Mouse (Mus musculus): Measurements from ENCODE around the gene Vmn1r230. TPM values are rescaled to one million over a fixed set of nuclear protein-coding genes. Genes with fewer than 3 reads are reported as not detected.

The Vmn1r230 gene
- polyA plus RNA-seq (2012; rRNA removed) (not detected in 2 replicates), polyA plus RNA-seq (2014; fragmentation: Nextera tagmentation; extraction: Ambion mirVana) (not detected in 2 replicates)

DNA sequence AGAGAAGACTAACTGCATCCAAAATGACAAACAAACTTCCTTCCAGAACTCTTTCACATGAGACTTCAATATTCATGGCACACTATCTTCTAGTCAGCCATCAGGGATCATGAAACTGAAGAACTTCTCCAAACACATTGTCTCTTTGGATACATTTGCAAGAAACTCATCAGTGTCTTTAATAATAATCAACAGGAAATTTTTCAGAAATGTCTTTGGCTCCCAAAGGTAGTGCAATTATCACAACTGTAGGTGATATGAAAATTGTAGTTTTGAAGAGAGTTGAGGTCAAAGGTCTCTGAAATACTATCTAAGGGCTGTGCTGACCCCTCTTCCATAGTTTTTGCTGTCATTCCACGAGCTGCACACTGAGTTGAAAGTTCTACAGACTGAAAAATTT is at the start of gene Vmn1r230:
Gene Vmn1r230 (plus strand): TSS at position 301 of the 400 bp plus-strand sequence.
- Histone ChIP-seq H3K27ac (replicated peaks; ENCODE audit: low read depth, low read length) (no peak within 1 kb of the TSS), H3K36me3 (ENCODE audit: control insufficient read depth, insufficient read depth, low read length) (no peaks in the 10 kb centered on the region), H3K4me3 (replicated peaks; ENCODE audit: low read length) (no peak within 1 kb of the TSS), H3K9ac (ENCODE audit: low read depth, low read length, severe bottlenecking) (no peak within 1 kb of the TSS), H3K27me3 (ENCODE audit: control insufficient read depth, insufficient read depth, low read length) (no peaks in the 10 kb centered on the region), H3K4me2 (replicated peaks; ENCODE audit: low read depth, low read length, severe bottlenecking) (no peak within 1 kb of the TSS), H3K9me3 (ENCODE audit: control insufficient read depth, low read length) (no peaks in the 10 kb centered on the region), H3K4me1 (ENCODE audit: control insufficient read depth, insufficient read depth, low read length) (no peaks in the 10 kb centered on the region)
- TF ChIP-seq POLR2A (IDR thresholded peaks at IDR 0.05; ENCODE audit: borderline replicate concordance, extremely low read depth, insufficient read depth, insufficient read length) = no peak
- no peak for ATAC-seq (ENCODE audit: low FRiP score, low read depth)
- WGBS = 22% methylated on average over 1 of the region's 1 CpGs
- no peak for DNase-seq (ENCODE audit: low spot score)

DNA sequence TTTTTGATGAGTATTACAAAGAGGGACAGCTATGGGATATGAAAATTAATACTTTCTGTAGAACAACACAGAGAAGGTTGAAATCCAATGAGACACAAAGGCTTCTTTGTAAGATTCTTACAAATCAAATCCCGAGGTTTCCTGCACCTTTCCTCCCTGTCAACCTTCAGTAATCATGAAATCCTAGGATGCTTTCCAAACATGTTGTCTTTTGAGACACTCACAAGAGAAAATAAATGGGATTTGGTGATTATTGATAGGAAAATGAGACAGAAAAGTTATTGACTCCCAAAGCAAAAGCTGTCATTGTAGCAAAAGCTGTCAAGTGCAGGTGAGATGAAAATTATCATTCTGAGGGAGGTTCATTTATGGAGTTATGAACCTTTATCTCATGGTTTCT is 29.0 kb upstream of the Vmn1r230 start, which contains the start of gene Vmn1r229:
Gene Vmn1r229 (plus strand): TSS at position 301 of the 400 bp plus-strand sequence.
- Histone ChIP-seq H3K9ac (ENCODE audit: low read depth, low read length, severe bottlenecking) (no peak within 1 kb of the TSS), H3K27me3 (ENCODE audit: control insufficient read depth, insufficient read depth, low read length) (no peaks in the 10 kb centered on the region), H3K9me3 (ENCODE audit: control insufficient read depth, low read length) (no peaks in the 10 kb centered on the region), H3K4me3 (replicated peaks; ENCODE audit: low read length) (no peak within 1 kb of the TSS), H3K4me2 (replicated peaks; ENCODE audit: low read depth, low read length, severe bottlenecking) (no peak within 1 kb of the TSS), H3K36me3 (ENCODE audit: control insufficient read depth, insufficient read depth, low read length) (no peaks in the 10 kb centered on the region), H3K27ac (replicated peaks; ENCODE audit: low read depth, low read length) (no peak within 1 kb of the TSS), H3K4me1 (ENCODE audit: control insufficient read depth, insufficient read depth, low read length) (no peaks in the 10 kb centered on the region)
- no peak for ATAC-seq (ENCODE audit: low FRiP score, low read depth)
- DNase-seq (ENCODE audit: low spot score) = no peak
- no peak for TF ChIP-seq POLR2A (IDR thresholded peaks at IDR 0.05; ENCODE audit: borderline replicate concordance, extremely low read depth, insufficient read depth, insufficient read length)
- WGBS = 49% methylated on average over 1 of the region's 1 CpGs

Other genes starting within 250 kb of the Vmn1r230 start
- not detected in 2 replicates for gene Vmn2r110, start 244.0 kb upstream of the Vmn1r230 start, polyA plus RNA-seq (2012; rRNA removed)
- gene Vmn2r110, start 244.0 kb upstream of the Vmn1r230 start, polyA plus RNA-seq (2014; fragmentation: Nextera tagmentation; extraction: Ambion mirVana) = 0.03 and 0.07 TPM in 2 replicates
- gene Fpr-rs3, start 215.6 kb upstream of the Vmn1r230 start, polyA plus RNA-seq (2012; rRNA removed) = not detected in 2 replicates
- gene Fpr-rs3, start 215.6 kb upstream of the Vmn1r230 start, polyA plus RNA-seq (2014; fragmentation: Nextera tagmentation; extraction: Ambion mirVana) = not detected in 2 replicates
- gene Vmn1r226, start 157.6 kb upstream of the Vmn1r230 start, polyA plus RNA-seq (2012; rRNA removed) = not detected in 2 replicates
- not detected in 2 replicates for gene Vmn1r226, start 157.6 kb upstream of the Vmn1r230 start, polyA plus RNA-seq (2014; fragmentation: Nextera tagmentation; extraction: Ambion mirVana)
- gene Vmn1r227, start 110.6 kb upstream of the Vmn1r230 start, polyA plus RNA-seq (2012; rRNA removed) = not detected in 2 replicates
- gene Vmn1r227, start 110.6 kb upstream of the Vmn1r230 start, polyA plus RNA-seq (2014; fragmentation: Nextera tagmentation; extraction: Ambion mirVana) = not detected in 2 replicates
- not detected in 2 replicates for gene Vmn1r228, start 54.3 kb upstream of the Vmn1r230 start, polyA plus RNA-seq (2012; rRNA removed)
- not detected in 2 replicates for gene Vmn1r228, start 54.3 kb upstream of the Vmn1r230 start, polyA plus RNA-seq (2014; fragmentation: Nextera tagmentation; extraction: Ambion mirVana)
- not detected in 2 replicates for gene Vmn1r229, start 28.9 kb upstream of the Vmn1r230 start, polyA plus RNA-seq (2012; rRNA removed)
- not detected in 2 replicates for gene Vmn1r229, start 28.9 kb upstream of the Vmn1r230 start, polyA plus RNA-seq (2014; fragmentation: Nextera tagmentation; extraction: Ambion mirVana)
- gene Vmn1r231, start 64.6 kb downstream of the Vmn1r230 start, polyA plus RNA-seq (2012; rRNA removed) = not detected in 2 replicates
- not detected in 2 replicates for gene Vmn1r231, start 64.6 kb downstream of the Vmn1r230 start, polyA plus RNA-seq (2014; fragmentation: Nextera tagmentation; extraction: Ambion mirVana)
- gene Vmn1r232, start 79.3 kb downstream of the Vmn1r230 start, polyA plus RNA-seq (2012; rRNA removed) = not detected in 2 replicates
- gene Vmn1r232, start 79.3 kb downstream of the Vmn1r230 start, polyA plus RNA-seq (2014; fragmentation: Nextera tagmentation; extraction: Ambion mirVana) = not detected in 2 replicates
- 245 and 276 TPM in 2 replicates for gene Ppp2r1a, start 104.9 kb downstream of the Vmn1r230 start, polyA plus RNA-seq (2012; rRNA removed)
- 383 and 396 TPM in 2 replicates for gene Ppp2r1a, start 104.9 kb downstream of the Vmn1r230 start, polyA plus RNA-seq (2014; fragmentation: Nextera tagmentation; extraction: Ambion mirVana)
- gene Vmn1r233, start 156.0 kb downstream of the Vmn1r230 start, polyA plus RNA-seq (2012; rRNA removed) = not detected in 2 replicates
- not detected in 2 replicates for gene Vmn1r233, start 156.0 kb downstream of the Vmn1r230 start, polyA plus RNA-seq (2014; fragmentation: Nextera tagmentation; extraction: Ambion mirVana)
- gene Zfp160, start 168.5 kb downstream of the Vmn1r230 start, polyA plus RNA-seq (2012; rRNA removed) = 19.7 and 24.5 TPM in 2 replicates
- gene Zfp160, start 168.5 kb downstream of the Vmn1r230 start, polyA plus RNA-seq (2014; fragmentation: Nextera tagmentation; extraction: Ambion mirVana) = 19.0 and 19.8 TPM in 2 replicates

Measured in limb, embryonic 14.5 days (tissue).